Comparison of ENCODE assay signal across 29 mouse cellular contexts in the genomic region with DNA sequence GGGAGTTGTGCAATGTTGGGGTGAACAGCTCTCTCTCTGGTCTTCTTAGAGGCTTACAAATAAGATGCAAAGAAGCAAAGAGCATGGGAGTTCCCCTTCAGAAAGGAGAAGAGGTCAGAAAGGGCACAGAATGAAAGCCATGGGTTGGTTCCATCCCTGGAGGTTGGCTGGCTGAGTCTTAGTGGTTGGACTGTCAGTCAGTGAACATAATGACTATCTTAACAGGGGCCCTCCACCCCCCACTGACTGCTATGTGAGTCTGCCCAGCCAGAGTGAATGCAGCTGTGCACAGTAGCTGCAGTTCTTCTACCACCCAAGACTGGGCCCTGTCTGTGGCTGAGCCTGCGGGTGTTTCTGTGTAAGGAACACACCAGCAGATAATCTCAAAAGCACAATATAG. TPM values are rescaled to one million over a fixed set of nuclear protein-coding genes. Genes with fewer than 3 reads are reported as not detected.
"Had no signal": no experiment of that assay in that cellular context is flagged by ENCODE, and none has a peak within 500 bp of the region (broad histone marks: within the 10 kb centered on the region; RNA-seq: fewer than 3 reads in every experiment).

No protein-coding gene starts in this region.

- H3K9ac ChIP-seq: liver, embryonic 14.5 days; midbrain, embryonic 12.5 days; midbrain, embryonic 15.5 days; neural tube, embryonic 13.5 days; stomach, embryonic 15.5 days had no signal

- H3K4me3 ChIP-seq: layer of hippocampus, adult 2 months; left cerebral cortex, adult 2 months; midbrain, embryonic 12.5 days; midbrain, embryonic 15.5 days; myocyte; neural tube, embryonic 13.5 days; stomach, embryonic 15.5 days had no signal

- ATAC-seq: inflammation-experienced regulatory T-cells, adult 6 months; intestine, embryonic 16.5 days; lung, postnatal 0 days; midbrain, embryonic 15.5 days had no signal

- H3K36me3 ChIP-seq: midbrain, embryonic 12.5 days; midbrain, embryonic 15.5 days; neural tube, embryonic 13.5 days; stomach, embryonic 15.5 days had no signal

- H3K27me3 ChIP-seq: midbrain, embryonic 12.5 days; midbrain, embryonic 15.5 days; neural tube, embryonic 13.5 days; stomach, embryonic 15.5 days had no signal

- H3K4me1 ChIP-seq: midbrain, embryonic 12.5 days; midbrain, embryonic 15.5 days; neural tube, embryonic 13.5 days; stomach, embryonic 15.5 days had no signal

- H3K27ac ChIP-seq: layer of hippocampus, adult 2 months; left cerebral cortex, adult 2 months; liver, embryonic 14.5 days; macrophage; midbrain, embryonic 12.5 days; midbrain, embryonic 15.5 days; neural tube, embryonic 13.5 days; stomach, embryonic 15.5 days had no signal

- H3K4me2 ChIP-seq: liver, embryonic 11.5 days; midbrain, embryonic 12.5 days; midbrain, embryonic 15.5 days; neural tube, embryonic 13.5 days; stomach, embryonic 15.5 days had no signal

- H3K9me3 ChIP-seq: midbrain, embryonic 12.5 days; neural tube, embryonic 13.5 days; stomach, embryonic 15.5 days had no signal

- DNase-seq: kidney, adult 2 months; layer of hippocampus, adult 9-11 months; layer of hippocampus, postnatal 36 days; lung, adult 2 months; retina, postnatal 1 day; right cerebral cortex, postnatal 25 days; spleen, adult 18-20 months; thymus, postnatal 25 days had no signal

RNA-seq across cellular contexts. Expression of gene Apcs, which starts 18.2 kb away (rescaled TPM):
- total RNA-seq: layer of hippocampus, adult 2 months; layer of hippocampus, postnatal 36 days; left cerebral cortex, adult 2 months; left cerebral cortex, postnatal 10 days; left cerebral cortex, postnatal 36 days; megakaryocyte, adult 5-6 weeks; neutrophil, adult 5-6 weeks had no signal
- polyA plus RNA-seq: inflammation-experienced regulatory T-cells, adult 6 months; kidney, adult 2 months; large intestine, adult 2 months; limb, embryonic 11.5 days; limb, embryonic 14.5 days; macrophage; midbrain, embryonic 12.5 days; midbrain, embryonic 15.5 days; neural tube, embryonic 13.5 days; thymus, postnatal 0 days had no signal
